Mouse (Mus musculus) liver, embryonic 13.5 days (tissue): ENCODE measurements around the gene Ccdc14. TPM values are rescaled to one million over a fixed set of nuclear protein-coding genes. Genes with fewer than 3 reads are reported as not detected.
"Not testable (repeated sequence)": the region's sequence is repeated elsewhere in the genome, so short reads cannot be mapped to it uniquely, and the experiment has no call there.

Experiments
- ATAC-seq: fragments of 200-750 bp; cut with Nextera tagmentation; 2 replicates; pipeline ENCODE4 v1.8.0; 2017; ENCODE audit warnings: low read depth, mild to moderate bottlenecking, moderate number of reproducible peaks, moderate library complexity
- DNase-seq: peaks from one replicate; pipeline ENCODE4 v3.0.0; 2022
- H3K27ac ChIP-seq: fragments of 300-500 bp; sonication (generic); 2 replicates; pipeline ENCODE4 v1.5.1; 2015; ENCODE audit warnings: moderate library complexity, mild to moderate bottlenecking, inconsistent platforms
- H3K27me3 ChIP-seq: fragments of 300-500 bp; sonication (generic); 2 replicates; pipeline ENCODE4 v1.6.1; 2015; ENCODE audit warnings: mild to moderate bottlenecking, inconsistent platforms
- H3K36me3 ChIP-seq: fragments of 300-500 bp; sonication (generic); 2 replicates; pipeline ENCODE4 v1.6.1; 2015; ENCODE audit warnings: mild to moderate bottlenecking, inconsistent platforms
- H3K4me1 ChIP-seq: fragments of 300-500 bp; sonication (generic); replicated peaks from 2 replicates; pipeline ENCODE4 v1.6.1; 2015; ENCODE audit warnings: inconsistent platforms
- H3K4me2 ChIP-seq: fragments of 300-500 bp; sonication (generic); 2 replicates; pipeline ENCODE4 v1.6.1; 2015; ENCODE audit warnings: inconsistent platforms, mild to moderate bottlenecking, moderate library complexity
- H3K4me3 ChIP-seq: fragments of 300-500 bp; sonication (generic); replicated peaks from 2 replicates; pipeline ENCODE4 v1.5.1; 2015; ENCODE audit warnings: mild to moderate bottlenecking, inconsistent platforms
- H3K9ac ChIP-seq: fragments of 300-500 bp; sonication (generic); 2 replicates; pipeline ENCODE4 v1.6.1; 2015; ENCODE audit warnings: mild to moderate bottlenecking, inconsistent platforms
- H3K9me3 ChIP-seq: fragments of 300-500 bp; sonication (generic); replicated peaks from 2 replicates; pipeline ENCODE4 v1.6.1; 2016; ENCODE audit warnings: inconsistent platforms
- WGBS: fragments of 180-500 bp; shearing (Covaris S2); methylation state at CpG from one replicate; pipeline ENCODE4 v1.1.7; 2015; ENCODE audit not compliant: insufficient replicate concordance; 5-methylcytosine and 5-hydroxymethylcytosine counted together
- polyA plus RNA-seq: library from polyadenylated mRNA; unstranded; fragments of >200 nt; fragmentation: Nextera tagmentation; extraction: Ambion mirVana; gene quantifications from 2 replicates; pipeline ENCODE4 v1.2.1, GENCODE M21; 2015

Ccdc14 gene
- polyA plus RNA-seq, 1 experiment from 2014 or later = 2.7 TPM

GRCm38 (mm10) chr16:34725156-34725555 is 34.7 kb downstream of the Ccdc14 start:
- no peak for ATAC-seq
- Histone ChIP-seq H3K4me1 (0 out of 2 replicates have a peak, but pooled peaks cover 3% of the 10 kb centered on the region), H3K36me3 (peaks cover 15% of the 10 kb centered on the region), H3K9me3 (no peaks in the 10 kb centered on the region), H3K9ac (no peak overlapping the region), H3K27ac (no peak overlapping the region), H3K27me3 (no peaks in the 10 kb centered on the region), H3K4me2 (no peak overlapping the region), H3K4me3 (no peak overlapping the region)
- WGBS = 85% methylated on average over 3 of the region's 3 CpGs
- DNase-seq = no peak

- H3K4me2 ChIP-seq, H3K36me3 ChIP-seq, H3K27ac ChIP-seq, H3K4me1 ChIP-seq, H3K4me3 ChIP-seq, ATAC-seq, H3K27me3 ChIP-seq, H3K9me3 ChIP-seq, DNase-seq, H3K9ac ChIP-seq: not testable (repeated sequence)
Observed at GRCm38 (mm10) chr16:34728610-34729009, 38.2 kb downstream of the Ccdc14 start.

- Histone ChIP-seq H3K36me3 (peaks cover 2% of the 10 kb centered on the region; the same call in 1 of the 2 replicates), H3K27me3 (no peaks in the 10 kb centered on the region), H3K27ac (no peak overlapping the region), H3K9ac (no peak overlapping the region), H3K4me3 (no peak overlapping the region), H3K4me1 (0 out of 2 replicates have a peak, but pooled peaks cover 3% of the 10 kb centered on the region), H3K4me2 (no peak overlapping the region), H3K9me3 (no peaks in the 10 kb centered on the region)
- ATAC-seq (no peak), DNase-seq (no peak)
- 47% methylated on average over 1 of the region's 1 CpGs for WGBS
Observed at GRCm38 (mm10) chr16:34729371-34729770, 39.0 kb downstream of the Ccdc14 start.

DNA sequence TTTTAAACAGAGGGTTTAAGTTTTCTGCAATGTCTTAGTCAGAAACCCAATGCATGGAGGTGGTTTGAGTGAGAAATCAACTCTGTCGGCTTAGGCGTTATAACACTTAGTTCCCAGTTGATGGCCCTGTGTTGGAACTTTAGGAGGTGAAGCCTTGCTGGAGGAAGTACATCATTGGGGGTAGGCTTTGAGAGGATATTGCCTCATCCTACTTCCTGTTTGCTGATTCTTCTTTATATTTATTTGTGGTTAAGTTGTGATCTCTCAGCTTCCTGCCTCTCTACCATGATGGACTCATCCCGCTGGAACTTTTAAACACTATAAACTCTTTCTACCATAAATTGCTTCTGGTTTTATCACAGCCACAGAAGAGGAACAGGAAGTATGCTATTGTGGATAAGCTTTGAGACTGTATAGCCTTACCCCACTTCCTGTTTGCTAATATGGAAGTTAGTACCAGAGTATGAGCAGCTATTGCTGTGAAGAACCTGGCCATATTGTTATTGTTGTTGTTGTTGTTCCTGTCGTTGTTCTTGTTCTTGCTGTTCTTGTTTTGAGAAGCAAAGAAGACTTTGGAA is 48.3 kb downstream of the Ccdc14 start:
- Histone ChIP-seq H3K9me3 (no peaks in the 10 kb centered on the region), H3K4me2 (no peak overlapping the region), H3K4me1 (no peaks in the 10 kb centered on the region), H3K4me3 (no peak overlapping the region), H3K9ac (no peak overlapping the region), H3K27ac (no peak overlapping the region), H3K27me3 (peaks cover 6% of the 10 kb centered on the region), H3K36me3 (no peaks in the 10 kb centered on the region)
- 54% methylated on average over 4 of the region's 4 CpGs for WGBS
- DNase-seq (no peak), ATAC-seq (no peak)

GRCm38 (mm10) chr16:34742930-34743329 is 52.5 kb downstream of the Ccdc14 start:
- Histone ChIP-seq H3K4me3 (no peak overlapping the region), H3K36me3 (no peaks in the 10 kb centered on the region), H3K9ac (no peak overlapping the region), H3K9me3 (no peaks in the 10 kb centered on the region), H3K27me3 (peaks cover 37% of the 10 kb centered on the region), H3K4me1 (peaks cover 7% of the 10 kb centered on the region; the same call in 1 of the 2 replicates), H3K4me2 (no peak overlapping the region), H3K27ac (no peak overlapping the region)
- 24% methylated on average over 2 of the region's 2 CpGs for WGBS
- no peak for ATAC-seq
- no peak for DNase-seq

DNA sequence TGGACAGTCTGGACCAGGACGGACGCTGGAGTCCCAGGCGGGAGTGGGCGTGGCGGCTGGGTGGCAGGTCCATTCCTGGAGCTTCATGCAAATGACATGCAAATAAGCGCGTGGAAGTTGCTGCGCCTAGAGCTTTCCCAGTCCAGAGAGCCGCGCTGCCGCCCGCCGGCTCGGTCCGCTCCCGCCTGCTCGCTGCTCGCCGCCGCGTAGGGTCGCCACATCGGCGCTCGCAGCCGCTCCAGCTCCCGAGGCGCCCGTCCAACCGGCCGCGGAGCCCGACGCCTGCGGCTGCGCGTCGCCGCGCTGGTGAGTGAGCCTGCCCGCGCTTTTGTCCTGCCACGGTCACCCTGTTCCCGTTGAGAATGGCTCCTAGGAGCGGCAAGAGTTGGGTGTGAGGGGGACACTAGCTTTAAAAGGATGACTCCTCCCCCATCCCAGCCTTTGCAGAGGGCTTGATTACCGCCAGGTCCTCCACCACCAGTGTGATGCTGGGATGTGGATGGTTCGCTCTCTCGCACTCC is 54.7 kb downstream of the Ccdc14 start, which contains the start of gene Mylk:
Mylk (plus strand) TSS at position 146 of the 521 bp plus-strand sequence.
- Histone ChIP-seq H3K4me3 (peak within 1 kb of the TSS; percentile 36), H3K4me1 (peaks cover 7% of the 10 kb centered on the region; the same call in 1 of the 2 replicates), H3K27ac (no peak within 1 kb of the TSS), H3K27me3 (peaks cover 39% of the 10 kb centered on the region), H3K36me3 (no peaks in the 10 kb centered on the region), H3K9ac (no peak within 1 kb of the TSS), H3K4me2 (peak within 1 kb of the TSS; percentile 60), H3K9me3 (no peaks in the 10 kb centered on the region)
- DNase-seq (peak; percentile 62), ATAC-seq (peak; percentile 82)
- WGBS = 1% methylated on average over 48 of the region's 48 CpGs

- ATAC-seq (no peak), DNase-seq (no peak)
- no peak overlapping the region for H3K27ac ChIP-seq
- H3K36me3 ChIP-seq = no peaks in the 10 kb centered on the region
- no peak overlapping the region for H3K9ac ChIP-seq
- H3K4me1 ChIP-seq = peaks cover 7% of the 10 kb centered on the region; the same call in 1 of the 2 replicates
- no peak overlapping the region for H3K4me3 ChIP-seq
- H3K27me3 ChIP-seq = peaks cover 38% of the 10 kb centered on the region
- no peaks in the 10 kb centered on the region for H3K9me3 ChIP-seq
- 39% methylated on average over 11 of the region's 11 CpGs for WGBS
- H3K4me2 ChIP-seq = no peak overlapping the region
Observed at GRCm38 (mm10) chr16:34748081-34748720, 57.8 kb downstream of the Ccdc14 start.

DNA sequence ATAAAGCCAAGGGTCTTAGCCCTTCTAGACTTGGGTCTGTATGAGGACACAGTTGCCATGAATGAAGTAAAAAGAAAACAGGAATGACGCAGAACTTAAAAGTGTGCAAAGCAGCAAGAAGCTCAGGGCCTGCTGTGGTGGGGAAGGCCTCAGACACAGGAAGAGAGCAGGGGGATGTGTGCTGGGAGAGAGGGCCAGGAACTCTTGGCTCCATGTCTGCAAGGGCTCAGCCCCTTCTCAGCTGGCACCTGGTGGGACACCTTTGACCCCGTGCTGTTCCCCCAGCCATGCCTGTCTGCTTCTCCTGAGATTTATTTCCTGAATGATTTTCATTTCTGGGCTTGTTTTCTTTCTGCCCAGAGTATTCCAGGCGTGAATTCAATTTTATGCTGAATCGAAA is 59.1 kb downstream of the Ccdc14 start:
- Histone ChIP-seq H3K9me3 (no peaks in the 10 kb centered on the region), H3K4me3 (no peak overlapping the region), H3K4me2 (no peak overlapping the region), H3K9ac (no peak overlapping the region), H3K36me3 (no peaks in the 10 kb centered on the region), H3K27ac (no peak overlapping the region), H3K27me3 (peaks cover 28% of the 10 kb centered on the region), H3K4me1 (peaks cover 7% of the 10 kb centered on the region; the same call in 1 of the 2 replicates)
- DNase-seq (no peak), ATAC-seq (no peak)
- WGBS = 68% methylated on average over 4 of the region's 4 CpGs

GRCm38 (mm10) chr16:34752026-34752425 is 61.6 kb downstream of the Ccdc14 start:
- ATAC-seq = no peak
- Histone ChIP-seq H3K4me1 (no peaks in the 10 kb centered on the region), H3K36me3 (no peaks in the 10 kb centered on the region), H3K4me2 (no peak overlapping the region), H3K9me3 (no peaks in the 10 kb centered on the region), H3K27me3 (peaks cover 6% of the 10 kb centered on the region; the same call in 1 of the 2 replicates), H3K4me3 (no peak overlapping the region), H3K27ac (no peak overlapping the region), H3K9ac (no peak overlapping the region)
- no peak for DNase-seq
- 56% methylated on average over 3 of the region's 3 CpGs for WGBS

DNA sequence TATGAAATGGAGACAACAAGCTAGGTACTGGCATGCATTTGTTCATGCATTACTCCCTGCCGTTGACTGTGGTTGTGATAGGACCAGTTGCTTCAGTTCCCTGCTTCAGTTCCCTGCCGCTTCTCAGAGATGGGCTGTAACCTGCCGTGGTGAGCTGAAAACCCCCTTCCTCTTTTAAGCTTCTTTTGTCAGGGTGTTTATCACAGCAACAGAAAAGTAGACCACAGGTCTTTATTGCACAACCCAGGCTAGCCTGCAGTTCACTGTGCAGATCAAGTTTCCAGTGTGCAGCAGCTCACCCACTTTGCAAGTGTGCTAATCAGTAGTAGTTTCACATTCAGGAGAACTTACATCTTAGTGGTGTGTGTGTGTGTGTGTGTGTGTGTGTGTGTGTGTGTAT is 62.6 kb downstream of the Ccdc14 start:
- Histone ChIP-seq H3K27me3 (peaks cover 1% of the 10 kb centered on the region; the same call in 1 of the 2 replicates), H3K4me1 (no peaks in the 10 kb centered on the region; the same call in 1 of the 2 replicates), H3K4me3 (no peak overlapping the region), H3K36me3 (no peaks in the 10 kb centered on the region), H3K27ac (no peak overlapping the region), H3K9me3 (no peaks in the 10 kb centered on the region), H3K9ac (no peak overlapping the region), H3K4me2 (no peak overlapping the region)
- ATAC-seq = no peak; the same call in 1 of the 2 replicates
- WGBS = 34% methylated on average over 3 of the region's 3 CpGs
- DNase-seq = no peak

DNA sequence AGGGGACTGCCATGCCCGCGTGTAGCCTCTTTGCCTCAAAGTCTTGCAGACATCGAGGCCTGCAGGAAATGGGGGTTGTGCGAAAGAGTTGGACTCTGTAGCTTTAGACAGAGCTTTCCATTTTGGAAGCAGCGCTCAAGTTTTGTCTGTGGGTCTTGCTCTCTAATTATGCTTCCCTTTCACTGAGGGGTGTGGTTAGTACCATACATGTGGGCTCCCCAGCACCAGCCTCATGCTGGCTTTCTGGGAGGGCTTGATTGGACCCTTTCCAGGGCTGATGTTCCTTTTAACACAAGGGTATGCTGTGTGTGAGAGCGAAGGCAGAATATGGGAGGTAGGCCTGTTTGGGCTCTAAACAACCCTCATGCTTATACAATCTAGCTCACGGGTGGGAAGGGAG is 66.6 kb downstream of the Ccdc14 start:
- H3K36me3 ChIP-seq = no peaks in the 10 kb centered on the region

More for the DNA sequence above, 66.6 kb downstream of the Ccdc14 start:
- Histone ChIP-seq H3K27ac (no peak overlapping the region), H3K4me1 (no peaks in the 10 kb centered on the region; the same call in 1 of the 2 replicates), H3K9ac (no peak overlapping the region), H3K4me3 (no peak overlapping the region), H3K27me3 (no peaks in the 10 kb centered on the region), H3K9me3 (no peaks in the 10 kb centered on the region), H3K4me2 (no peak overlapping the region)
- 56% methylated on average over 7 of the region's 7 CpGs for WGBS
- ATAC-seq (no peak), DNase-seq (no peak)
